9 mouse cellular contexts compared by ENCODE assay signal in the genomic region with DNA sequence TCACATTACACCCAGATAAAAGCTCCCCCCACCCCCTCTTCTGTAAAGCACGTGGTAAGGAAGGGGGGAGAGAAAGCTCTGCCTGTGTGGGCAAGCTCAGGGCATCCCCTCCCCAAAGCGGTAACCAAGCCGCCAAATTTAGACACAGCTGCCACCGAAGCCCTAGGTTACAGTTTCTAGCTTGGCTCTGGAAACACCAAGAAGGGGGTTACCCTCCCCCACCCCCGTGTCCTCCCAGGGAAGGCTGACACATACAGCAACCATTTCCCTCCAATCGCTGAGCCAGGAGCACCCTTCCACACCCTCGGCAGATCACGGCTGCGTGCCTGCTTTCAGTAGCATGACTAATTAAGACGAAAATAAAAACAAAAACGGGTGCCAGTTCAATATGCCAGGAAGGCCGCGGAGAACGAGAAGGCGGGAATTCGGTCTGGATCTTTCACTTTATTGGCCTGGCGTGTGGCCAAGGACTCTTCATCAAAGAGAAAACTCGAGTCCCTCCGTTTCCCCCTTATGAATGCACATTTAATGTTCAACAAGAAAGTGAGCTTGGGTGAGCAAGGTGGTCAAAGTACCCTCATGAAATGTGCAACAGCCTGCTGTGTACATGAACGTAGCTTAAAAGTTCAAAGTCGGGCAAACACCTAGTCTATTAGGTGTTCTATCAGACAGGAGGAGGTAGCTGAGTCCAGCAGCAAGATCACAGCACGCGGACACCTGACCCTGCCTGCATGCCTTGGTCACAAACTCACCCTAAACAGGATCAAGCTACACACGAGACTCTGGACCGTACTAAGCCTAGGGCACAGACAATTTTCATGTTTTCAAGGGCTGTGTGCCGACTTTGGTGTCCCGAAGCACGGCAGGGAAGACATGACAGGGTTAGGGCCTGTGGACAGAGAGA. TPM values are rescaled to one million over a fixed set of nuclear protein-coding genes. Genes with fewer than 3 reads are reported as not detected.
DNase-seq lines count a peak whose midpoint lies in the region; ATAC-seq and TF ChIP-seq lines count a peak whose summit lies in the region.
"Had no signal": no experiment of that assay in that cellular context is flagged by ENCODE, and none has a peak within 500 bp of the region (broad histone marks: within the 10 kb centered on the region; RNA-seq: fewer than 3 reads in every experiment).

No protein-coding gene starts in this region.

- H3K27me3 ChIP-seq in hindbrain, embryonic 12.5 days: no peaks in the 10 kb centered on the region
- no peaks in the 10 kb centered on the region for H3K27me3 ChIP-seq in hindbrain, embryonic 10.5 days (ENCODE audit: insufficient read depth, poor library complexity, severe bottlenecking)
- H3K27me3 ChIP-seq in E14TG2a.4 (ENCODE audit: insufficient read depth, low read length): peaks cover 12% of the 10 kb centered on the region; the same call in 1 of the 2 replicates

- H3K27ac ChIP-seq in hindbrain, embryonic 12.5 days: no peak overlapping the region
- no peak overlapping the region for H3K27ac ChIP-seq in hindbrain, embryonic 10.5 days
- H3K27ac ChIP-seq: macrophage had no signal

- no peak overlapping the region for H3K4me3 ChIP-seq in hindbrain, embryonic 12.5 days
- H3K4me3 ChIP-seq in hindbrain, embryonic 10.5 days: no peak overlapping the region
- 0 out of 2 replicates have a peak overlapping the region, but pooled peaks have one; percentile 3 for H3K4me3 ChIP-seq in E14TG2a.4 (replicated peaks; ENCODE audit: low read length)

- 61% methylated on average over 28 of the region's 28 CpGs for WGBS in hindbrain, embryonic 12.5 days
- WGBS in hindbrain, embryonic 10.5 days: 78% methylated on average over 28 of the region's 28 CpGs

- no peaks in the 10 kb centered on the region for H3K36me3 ChIP-seq in hindbrain, embryonic 12.5 days
- H3K36me3 ChIP-seq in hindbrain, embryonic 10.5 days: no peaks in the 10 kb centered on the region
- H3K36me3 ChIP-seq in E14TG2a.4 (ENCODE audit: insufficient read depth, low read length): no peaks in the 10 kb centered on the region

- H3K4me2 ChIP-seq in hindbrain, embryonic 12.5 days (replicated peaks): peak overlapping the region; percentile 15; the same call in 1 of the 2 replicates

- H3K9me3 ChIP-seq in hindbrain, embryonic 12.5 days (replicated peaks): no peaks in the 10 kb centered on the region
- H3K9me3 ChIP-seq in hindbrain, embryonic 10.5 days: peaks cover 7% of the 10 kb centered on the region; the same call in 1 of the 2 replicates
- peaks cover 4% of the 10 kb centered on the region; the same call in 1 of the 2 replicates for H3K9me3 ChIP-seq in E14TG2a.4 (ENCODE audit: low read length)

- H3K4me1 ChIP-seq in hindbrain, embryonic 12.5 days: peaks cover 21% of the 10 kb centered on the region
- H3K4me1 ChIP-seq in hindbrain, embryonic 10.5 days (replicated peaks): peaks cover 11% of the 10 kb centered on the region
- peaks cover 20% of the 10 kb centered on the region for H3K4me1 ChIP-seq in E14TG2a.4 (replicated peaks; ENCODE audit: low read depth, low read length)

- DNase-seq in hindbrain, embryonic 10.5 days (ENCODE audit: low spot score): no peak
- DNase-seq in cerebellum, postnatal 25 days: peak; percentile 57 to 59
- peak; percentile 55 to 67 for DNase-seq in kidney, adult 8-10 months
- DNase-seq in right cerebral cortex, postnatal 14 days: peak; percentile 43
- DNase-seq in spleen, postnatal 36 days (ENCODE audit: low spot score in 2 of 2): no peak
- no peak for DNase-seq in lung, postnatal 4 days

- TF ChIP-seq CTCF in E14TG2a.4 (conservative IDR thresholded peaks at IDR 0.05; ENCODE audit: low read length): no peak

- ATAC-seq in hindbrain, embryonic 12.5 days (ENCODE audit: low FRiP score): 0 out of 2 replicates have a peak, but pooled peaks have one; percentile 13

- no peak overlapping the region for H3K9ac ChIP-seq in hindbrain, embryonic 12.5 days

RNA-seq across cellular contexts. Expression of gene Vgll4, which starts 38.3 kb away (rescaled TPM):
- polyA plus RNA-seq in hindbrain, embryonic 12.5 days (2016; fragmentation: Nextera tagmentation; extraction: Ambion mirVana): 94.2 and 94.3 TPM in 2 replicates
- polyA plus RNA-seq in hindbrain, embryonic 10.5 days (2016; fragmentation: Nextera tagmentation; extraction: Ambion mirVana): 73.3 and 86.6 TPM in 2 replicates

Comparison
In these comparisons a context has a peak if more than half of its experiments do, and no peak if none do; other contexts are left out.
1. DNase-seq: peak in cerebellum, postnatal 25 days (2 of 2), kidney, adult 8-10 months (2 of 2) and right cerebral cortex, postnatal 14 days (single experiment); none in hindbrain, embryonic 10.5 days (single experiment), spleen, postnatal 36 days (0 of 2) and lung, postnatal 4 days (0 of 2).